In genomic region chr2:155595516-155595915, GRCm38 (mm10) we compare ENCODE assay signal across 14 mouse cellular contexts. TPM values are rescaled to one million over a fixed set of nuclear protein-coding genes. Genes with fewer than 3 reads are reported as not detected.
"Had no signal": no experiment of that assay in that cellular context is flagged by ENCODE, and none has a peak within 500 bp of the region (broad histone marks: within the 10 kb centered on the region; RNA-seq: fewer than 3 reads in every experiment).

No protein-coding gene starts in this region.

- H3K36me3 ChIP-seq: limb, embryonic 12.5 days; midbrain, embryonic 12.5 days had no signal

- H3K9me3 ChIP-seq: limb, embryonic 12.5 days; midbrain, embryonic 12.5 days had no signal

- H3K9ac ChIP-seq: limb, embryonic 12.5 days; midbrain, embryonic 12.5 days had no signal

- H3K4me2 ChIP-seq: limb, embryonic 12.5 days; midbrain, embryonic 12.5 days had no signal

- H3K27ac ChIP-seq: hindbrain, postnatal 0 days; kidney, postnatal 0 days; layer of hippocampus, adult 2 months; limb, embryonic 12.5 days; midbrain, embryonic 12.5 days; stomach, postnatal 0 days had no signal

- H3K4me3 ChIP-seq: layer of hippocampus, adult 2 months; limb, embryonic 12.5 days; midbrain, embryonic 12.5 days had no signal

- ATAC-seq: hindbrain, postnatal 0 days; midbrain, embryonic 16.5 days had no signal

- DNase-seq: kidney, adult 11 months; kidney, adult 9 months; kidney, postnatal 4 days; right cerebral cortex, postnatal 25 days; thymus, postnatal 4 days had no signal

RNA-seq across cellular contexts. Expression of gene Myh7b, which starts 15.5 kb away (rescaled TPM):
- total RNA-seq: liver, adult 2 months; megakaryocyte-erythroid progenitor cell, adult 5-6 weeks had no signal
- polyA plus RNA-seq: liver, adult 2 months had no signal
